Mouse (Mus musculus): ENCODE data around the gene 2010005H15Rik. TPM values are rescaled to one million over a fixed set of nuclear protein-coding genes. Genes with fewer than 3 reads are reported as not detected.
"Not testable (repeated sequence)": the region's sequence is repeated elsewhere in the genome, so short reads cannot be mapped to it uniquely, and the experiment has no call there.

2010005H15Rik gene
- not detected in 2 replicates for polyA plus RNA-seq (2012)

- not testable (repeated sequence) for H3K36me3 ChIP-seq (ENCODE audit: control insufficient read depth); H3K4me3 ChIP-seq (replicated peaks); H3K9me3 ChIP-seq (ENCODE audit: control insufficient read depth, low read length); H3K4me1 ChIP-seq (ENCODE audit: control insufficient read depth); H3K27me3 ChIP-seq (ENCODE audit: control insufficient read depth)
These were observed at the start of gene 2010005H15Rik for GRCm38 (mm10) chr16:36221168-36221567. Gene 2010005H15Rik, plus strand, starts transcription at chr16:36221468.

GRCm38 (mm10) chr16:36176108-36176507 lies 45.2 kb upstream of the 2010005H15Rik start:
- Histone ChIP-seq H3K4me1 (ENCODE audit: control insufficient read depth) (no peaks in the 10 kb centered on the region), H3K27me3 (ENCODE audit: control insufficient read depth) (no peaks in the 10 kb centered on the region), H3K36me3 (ENCODE audit: control insufficient read depth) (no peaks in the 10 kb centered on the region), H3K4me3 (replicated peaks) (no peak overlapping the region), H3K9me3 (ENCODE audit: control insufficient read depth, low read length) (no peaks in the 10 kb centered on the region)
- no peak for TF ChIP-seq GATA1 (IDR thresholded peaks at IDR 0.05; ENCODE audit: low read length)
- TF ChIP-seq TAL1 (IDR thresholded peaks at IDR 0.05; ENCODE audit: low read length) = no peak

- no peaks in the 10 kb centered on the region for H3K4me1 ChIP-seq (ENCODE audit: control insufficient read depth)
These were observed 41.4 kb upstream of the 2010005H15Rik start for GRCm38 (mm10) chr16:36179910-36180309.

GRCm38 (mm10) chr16:36183912-36184311 lies 37.4 kb upstream of the 2010005H15Rik start, which contains the start of gene Gm5483:
Gene Gm5483, plus strand, starts transcription at chr16:36184212.
- not testable (repeated sequence) for H3K4me3 ChIP-seq (replicated peaks); H3K9me3 ChIP-seq (ENCODE audit: control insufficient read depth, low read length)

More at GRCm38 (mm10) chr16:36179910-36180309, 41.4 kb upstream of the 2010005H15Rik start:
- Histone ChIP-seq H3K9me3 (ENCODE audit: control insufficient read depth, low read length) (no peaks in the 10 kb centered on the region), H3K36me3 (ENCODE audit: control insufficient read depth) (no peaks in the 10 kb centered on the region), H3K4me3 (replicated peaks) (no peak overlapping the region), H3K27me3 (ENCODE audit: control insufficient read depth) (no peaks in the 10 kb centered on the region)
- TF ChIP-seq GATA1 (IDR thresholded peaks at IDR 0.05; ENCODE audit: low read length) = no peak
- no peak for TF ChIP-seq TAL1 (IDR thresholded peaks at IDR 0.05; ENCODE audit: low read length)

GRCm38 (mm10) chr16:36199226-36199625 lies 22.0 kb upstream of the 2010005H15Rik start:
- no peaks in the 10 kb centered on the region for H3K36me3 ChIP-seq (ENCODE audit: control insufficient read depth)
- H3K4me1 ChIP-seq (ENCODE audit: control insufficient read depth) = no peaks in the 10 kb centered on the region
- H3K27me3 ChIP-seq (ENCODE audit: control insufficient read depth) = no peaks in the 10 kb centered on the region
- H3K4me3 ChIP-seq (replicated peaks) = no peak overlapping the region
- H3K9me3 ChIP-seq (ENCODE audit: control insufficient read depth, low read length) = no peaks in the 10 kb centered on the region
- TF ChIP-seq TAL1 (IDR thresholded peaks at IDR 0.05; ENCODE audit: low read length) = no peak
- TF ChIP-seq GATA1 (IDR thresholded peaks at IDR 0.05; ENCODE audit: low read length) = no peak

More at GRCm38 (mm10) chr16:36183912-36184311, 37.4 kb upstream of the 2010005H15Rik start, which contains the start of gene Gm5483:
- not testable (repeated sequence) for H3K4me1 ChIP-seq (ENCODE audit: control insufficient read depth); H3K36me3 ChIP-seq (ENCODE audit: control insufficient read depth); H3K27me3 ChIP-seq (ENCODE audit: control insufficient read depth)

GRCm38 (mm10) chr16:36203846-36204245 lies 17.4 kb upstream of the 2010005H15Rik start:
- Histone ChIP-seq H3K4me1 (ENCODE audit: control insufficient read depth) (no peaks in the 10 kb centered on the region), H3K4me3 (replicated peaks) (no peak overlapping the region), H3K36me3 (ENCODE audit: control insufficient read depth) (no peaks in the 10 kb centered on the region), H3K9me3 (ENCODE audit: control insufficient read depth, low read length) (no peaks in the 10 kb centered on the region), H3K27me3 (ENCODE audit: control insufficient read depth) (no peaks in the 10 kb centered on the region)
- no peak for TF ChIP-seq TAL1 (IDR thresholded peaks at IDR 0.05; ENCODE audit: low read length)
- TF ChIP-seq GATA1 (IDR thresholded peaks at IDR 0.05; ENCODE audit: low read length) = no peak

GRCm38 (mm10) chr16:36205684-36206083 lies 15.6 kb upstream of the 2010005H15Rik start:
- not testable (repeated sequence) for H3K4me1 ChIP-seq (ENCODE audit: control insufficient read depth); H3K27me3 ChIP-seq (ENCODE audit: control insufficient read depth)

GRCm38 (mm10) chr16:36209967-36210453 lies 11.3 kb upstream of the 2010005H15Rik start, which contains the start of gene Gm5416:
Gene Gm5416, plus strand, starts transcription at chr16:36210403.
- no peaks in the 10 kb centered on the region for H3K9me3 ChIP-seq (ENCODE audit: control insufficient read depth, low read length)
- H3K4me1 ChIP-seq (ENCODE audit: control insufficient read depth) = no peaks in the 10 kb centered on the region
- H3K36me3 ChIP-seq (ENCODE audit: control insufficient read depth) = no peaks in the 10 kb centered on the region
- no peaks in the 10 kb centered on the region for H3K27me3 ChIP-seq (ENCODE audit: control insufficient read depth)
- no peak within 1 kb of the TSS for H3K4me3 ChIP-seq (replicated peaks)
- TF ChIP-seq TAL1 (IDR thresholded peaks at IDR 0.05; ENCODE audit: low read length) (no peak), GATA1 (IDR thresholded peaks at IDR 0.05; ENCODE audit: low read length) (no peak)

More at GRCm38 (mm10) chr16:36205684-36206083, 15.6 kb upstream of the 2010005H15Rik start:
- H3K4me3 ChIP-seq (replicated peaks); H3K36me3 ChIP-seq (ENCODE audit: control insufficient read depth); H3K9me3 ChIP-seq (ENCODE audit: control insufficient read depth, low read length): not testable (repeated sequence)

- H3K36me3 ChIP-seq (ENCODE audit: control insufficient read depth); H3K4me3 ChIP-seq (replicated peaks); H3K9me3 ChIP-seq (ENCODE audit: control insufficient read depth, low read length); H3K4me1 ChIP-seq (ENCODE audit: control insufficient read depth); H3K27me3 ChIP-seq (ENCODE audit: control insufficient read depth): not testable (repeated sequence)
These were observed 39.3 kb downstream of the 2010005H15Rik start for GRCm38 (mm10) chr16:36260585-36260984.

GRCm38 (mm10) chr16:36276796-36277195 lies 55.5 kb downstream of the 2010005H15Rik start, which contains the start of gene Stfa1:
Gene Stfa1, plus strand, starts transcription at chr16:36276951.
- H3K36me3 ChIP-seq (ENCODE audit: control insufficient read depth); H3K4me3 ChIP-seq (replicated peaks); H3K9me3 ChIP-seq (ENCODE audit: control insufficient read depth, low read length); H3K4me1 ChIP-seq (ENCODE audit: control insufficient read depth); H3K27me3 ChIP-seq (ENCODE audit: control insufficient read depth): not testable (repeated sequence)

All from erythroblast, embryonic 14.5 days (primary cell).